Mouse (Mus musculus): ENCODE results near the gene Dhx38. TPM values are rescaled to one million over a fixed set of nuclear protein-coding genes. Genes with fewer than 3 reads are reported as not detected.

Gene Dhx38
- total RNA-seq, 2 experiments from 2014 or later = 24.8 to 27.4 TPM

DNA sequence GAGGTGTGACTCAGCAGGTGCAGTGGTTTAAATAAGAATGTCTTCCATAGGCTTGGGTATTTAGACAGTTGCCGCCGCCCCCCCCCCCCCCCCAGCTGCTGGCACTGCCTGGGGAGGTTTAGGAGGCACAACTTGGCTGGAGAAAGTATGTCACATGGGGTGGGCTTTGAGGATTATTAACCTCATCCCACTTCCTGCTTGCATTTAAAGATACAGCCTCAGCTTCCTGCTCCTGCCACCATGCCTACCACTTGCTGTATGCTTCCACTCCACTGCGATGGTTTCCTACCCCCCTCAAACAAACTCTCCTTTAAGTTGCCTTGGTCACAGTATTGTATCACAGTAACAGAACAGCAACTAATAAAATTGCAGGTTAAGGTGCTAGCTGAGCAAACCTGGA lies 21.6 kb downstream of the Dhx38 start:
- no peak for DNase-seq

DNA sequence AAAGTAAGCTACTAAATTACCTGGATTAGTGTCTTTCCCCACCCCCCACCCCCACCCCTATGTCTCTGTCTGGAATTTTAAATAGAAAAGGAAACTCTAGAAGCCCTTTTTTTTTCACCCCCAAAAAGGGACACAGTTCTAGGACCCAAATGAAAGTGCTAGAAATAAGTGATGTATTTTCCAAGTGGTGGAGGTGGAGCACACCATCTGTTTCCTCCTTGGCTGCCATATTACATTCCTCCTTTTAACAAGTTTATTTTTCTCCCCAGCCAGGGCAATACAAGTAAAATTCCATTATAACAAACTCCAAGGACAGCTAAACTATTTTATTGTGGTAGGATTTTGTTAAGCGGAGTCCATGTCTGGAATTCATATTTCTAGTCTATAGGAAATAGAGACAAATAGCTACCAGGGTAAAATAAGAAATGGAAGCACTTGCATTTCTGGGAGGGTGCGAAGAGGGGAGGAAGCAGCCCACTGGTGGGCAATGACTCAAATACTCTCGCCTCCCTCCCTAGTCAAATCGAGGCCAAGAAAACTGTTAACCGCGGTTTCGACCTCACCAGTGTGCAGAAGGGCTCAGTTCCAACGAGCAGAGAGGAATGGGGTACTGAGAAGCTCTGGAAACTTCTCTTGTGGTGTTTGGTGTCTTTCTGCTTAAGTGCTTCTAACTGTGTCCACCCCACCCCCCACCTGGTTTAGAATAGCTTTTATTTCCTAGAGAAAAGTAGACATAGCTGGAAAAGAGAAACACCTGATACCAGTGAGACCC lies 22.7 kb downstream of the Dhx38 start:
- no peak for DNase-seq

DNA sequence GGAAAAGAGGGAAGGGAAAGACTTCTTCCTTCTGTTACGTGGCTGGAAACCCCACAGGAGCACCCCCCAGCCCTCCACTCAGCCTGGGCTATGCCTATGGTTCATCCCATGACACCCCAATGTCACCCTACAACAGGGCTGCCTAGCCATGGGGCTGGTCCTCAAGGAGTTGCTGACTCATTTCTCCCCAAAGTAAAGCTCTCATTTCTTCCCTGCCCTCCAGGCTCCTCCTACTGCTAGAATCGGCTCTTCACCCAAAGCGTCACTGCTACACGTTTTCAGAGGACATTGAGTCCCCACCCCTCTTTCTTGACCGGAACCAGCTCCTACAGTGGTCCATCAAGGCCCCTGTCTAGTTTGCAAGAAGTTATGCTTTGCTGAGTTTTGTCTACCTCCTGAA lies 23.5 kb downstream of the Dhx38 start:
- no peak for DNase-seq

DNA sequence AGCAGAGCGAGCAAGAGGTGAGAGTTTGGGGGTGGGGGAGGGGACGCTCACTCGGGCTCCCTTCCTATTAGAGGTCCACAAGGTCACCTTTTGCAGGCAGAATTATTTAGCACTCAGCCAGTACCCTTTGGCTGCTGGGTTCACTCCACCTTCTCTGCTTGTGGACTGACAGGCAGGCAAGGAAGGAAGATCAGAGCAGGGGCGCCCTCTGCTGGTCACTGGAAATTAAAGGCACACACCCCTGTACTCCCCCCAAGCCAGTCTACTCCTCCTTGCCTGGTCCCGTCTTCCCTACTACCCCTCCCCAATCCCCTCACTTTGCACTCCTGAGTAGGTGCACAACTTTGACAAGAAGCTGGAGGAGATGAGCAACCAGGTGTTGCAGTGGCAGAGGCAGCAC lies 29.0 kb downstream of the Dhx38 start:
- DNase-seq = peak; percentile 77 to 78

DNA sequence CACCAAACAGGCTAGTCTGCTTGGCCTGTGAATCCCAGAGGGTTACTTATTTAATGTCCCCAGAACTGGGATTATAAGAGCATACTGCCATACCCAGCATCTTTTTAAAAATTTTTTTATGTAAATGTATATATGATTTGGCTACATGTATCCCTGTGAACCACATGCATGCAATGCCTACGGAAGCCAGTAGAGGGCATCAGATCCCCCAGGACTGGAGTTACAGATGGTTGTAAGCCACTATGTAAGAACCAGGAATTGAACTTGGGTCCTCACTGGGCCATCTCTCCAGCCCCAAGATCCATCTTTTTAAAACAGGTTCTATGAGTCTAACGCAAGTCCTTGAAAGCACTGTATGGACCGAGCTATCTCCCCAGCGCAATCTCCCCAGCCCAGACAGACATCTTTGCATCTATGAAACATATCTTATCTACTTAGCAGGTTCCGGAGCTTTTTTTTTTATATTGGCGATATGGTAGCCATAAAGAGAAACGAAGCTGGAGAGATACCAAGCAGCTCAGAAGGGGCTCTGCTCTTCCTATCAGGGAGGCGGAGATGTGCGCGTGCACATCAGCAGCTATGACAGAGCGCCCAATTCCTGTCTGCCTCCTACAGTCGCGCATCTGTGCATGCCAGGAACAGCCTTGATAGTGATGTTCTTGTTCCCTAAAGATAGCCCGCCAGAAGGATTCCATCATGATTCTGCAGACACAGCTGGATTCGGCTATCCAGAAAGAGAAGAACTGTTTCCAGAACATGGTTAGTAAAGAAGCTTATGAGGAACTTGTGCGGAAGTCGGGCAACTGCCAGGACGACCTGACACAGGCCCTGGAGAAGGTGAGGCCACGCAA lies 30.3 kb downstream of the Dhx38 start:
- no peak for DNase-seq

DNA sequence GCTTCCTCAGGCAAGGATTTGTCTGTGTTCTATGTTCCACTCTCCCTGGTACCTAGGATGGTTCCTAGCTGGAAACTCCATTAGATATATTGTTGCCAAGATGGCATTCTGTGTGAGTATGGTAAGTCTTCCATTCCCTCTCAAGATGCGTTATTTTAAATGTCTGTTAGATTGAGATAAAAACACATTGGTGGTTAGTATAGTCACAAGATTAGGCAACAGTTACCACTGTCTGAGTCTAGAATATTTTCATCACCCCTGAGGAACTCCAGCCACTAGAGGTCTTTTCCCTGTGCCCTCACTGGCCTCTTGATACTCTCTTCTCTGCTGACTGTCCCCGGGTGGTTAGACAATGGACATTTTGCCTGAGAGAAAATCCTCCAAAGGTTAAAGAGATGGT lies 41.7 kb downstream of the Dhx38 start:
- DNase-seq = no peak

DNA sequence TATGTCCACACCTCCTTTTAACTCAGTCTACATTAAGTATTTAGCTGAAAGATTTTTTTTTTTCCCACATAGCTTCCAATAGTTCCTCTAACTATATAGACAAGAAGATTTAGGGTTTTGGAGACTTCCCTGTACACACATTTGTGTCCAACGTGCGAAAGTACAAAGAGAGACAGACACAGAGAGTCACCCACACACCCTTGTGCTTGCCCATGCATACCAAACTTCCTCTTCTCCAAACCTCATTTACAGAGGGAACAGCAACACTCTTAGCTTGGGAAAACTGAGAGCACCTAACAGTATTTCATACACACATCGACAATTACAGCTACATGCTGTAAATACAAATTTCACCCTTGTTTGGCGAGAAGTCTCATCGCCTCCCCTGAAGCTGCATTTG lies 60.1 kb downstream of the Dhx38 start:
- no peak for DNase-seq

DNA sequence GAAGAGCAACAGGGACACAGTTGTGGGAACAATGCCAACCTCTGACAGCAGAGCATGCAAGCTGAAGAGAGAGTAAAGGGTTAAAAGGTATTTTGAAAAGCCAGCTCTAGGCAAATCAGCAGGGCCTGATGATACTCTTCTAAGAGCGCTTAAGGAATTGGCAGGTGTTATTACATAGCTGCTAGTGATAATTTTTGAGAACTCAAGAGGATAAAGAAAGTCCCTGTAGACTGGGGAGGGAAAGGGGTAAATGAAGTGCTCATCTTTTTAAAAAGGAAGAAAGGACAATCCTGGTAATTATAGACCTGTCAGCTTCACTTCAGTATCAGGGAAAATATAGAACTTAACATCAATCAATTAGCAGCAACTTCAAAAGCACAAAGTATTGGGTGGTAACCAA lies 62.1 kb downstream of the Dhx38 start:
- DNase-seq = no peak

DNA sequence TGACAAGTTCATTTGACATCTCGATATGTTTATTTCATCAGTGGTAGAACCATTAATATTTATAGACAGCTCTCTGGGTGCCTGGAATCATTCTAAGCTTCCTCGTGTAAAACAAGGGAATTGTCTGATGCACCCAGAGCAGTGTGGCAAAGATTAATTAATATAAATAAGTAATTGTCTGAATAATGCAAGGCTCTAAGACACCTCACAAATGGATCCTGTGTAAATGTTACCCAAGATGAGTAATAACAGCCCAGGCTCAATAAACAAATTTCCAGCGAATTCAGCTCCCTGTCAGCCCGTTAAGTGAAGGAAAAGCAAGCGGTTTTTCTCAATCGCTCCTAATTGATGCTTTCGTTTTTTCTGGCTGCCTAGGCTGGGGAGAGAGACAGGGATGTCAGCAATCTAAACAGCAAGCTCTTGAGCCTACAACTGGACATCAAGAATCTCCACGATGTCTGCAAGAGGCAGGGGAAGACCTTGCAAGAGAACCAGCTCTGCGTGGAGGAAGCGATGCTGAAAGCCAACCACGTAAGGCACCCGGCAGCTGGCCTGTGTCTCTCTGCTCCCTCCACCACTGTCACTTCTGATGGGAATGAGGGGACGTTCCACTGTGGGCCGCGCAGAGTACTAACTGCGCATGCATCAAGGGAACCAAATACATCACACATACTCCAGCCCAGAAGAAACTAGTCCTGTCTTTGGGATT lies 66.5 kb downstream of the Dhx38 start:
- DNase-seq = no peak

Other genes with a start within 250 kb of the Dhx38 start
- under 1 TPM in 1 of 2 experiments, not detected in 1; 0.10 TPM for gene Pmfbp1, start 71.8 kb downstream of the Dhx38 start, total RNA-seq (2021)
- 10 to 100 TPM; 12.9 to 15.3 TPM for gene Txnl4b, start within 50 bp of the Dhx38 start, total RNA-seq (2021)
- gene Hp, start 13.3 kb upstream of the Dhx38 start, total RNA-seq (2021) = not detected
- 10 to 100 TPM; 23.9 to 24.2 TPM for gene Dhodh, start 42.8 kb upstream of the Dhx38 start, total RNA-seq (2021)
- gene Pkd1l3, start 48.7 kb upstream of the Dhx38 start, total RNA-seq (2021) = 1 to 10 TPM; 2.5 to 3.9 TPM
- 10 to 100 TPM; 93.2 to 94.0 TPM for gene Ist1, start 127.4 kb upstream of the Dhx38 start, total RNA-seq (2021)
- gene Zfp821, start 139.7 kb upstream of the Dhx38 start, total RNA-seq (2021) = 10 to 100 TPM; 44.6 to 46.8 TPM
- gene Atxn1l, start 171.9 kb upstream of the Dhx38 start, total RNA-seq (2021) = 10 to 100 TPM; 37.4 to 40.3 TPM
- gene Ap1g1, start 212.7 kb upstream of the Dhx38 start, total RNA-seq (2021) = 10 to 100 TPM; 80.1 to 94.6 TPM

Data from layer of hippocampus, postnatal 36 days (tissue).